Mouse (Mus musculus) limb, embryonic 10.5 days (tissue): ENCODE data around the gene Exph5. TPM values are rescaled to one million over a fixed set of nuclear protein-coding genes. Genes with fewer than 3 reads are reported as not detected.

Experiments
- DNase-seq: peaks from one replicate; pipeline ENCODE4 v3.0.0-alpha.2; 2017; ENCODE audit warnings: low spot score
- H3K27ac ChIP-seq: fragments of 300-500 bp; sonication (generic); 2 replicates; pipeline ENCODE4 v1.5.1; 2016; ENCODE audit warnings: mild to moderate bottlenecking
- H3K27me3 ChIP-seq: fragments of 300-500 bp; sonication (generic); 2 replicates; pipeline ENCODE4 v1.6.1; 2016; ENCODE audit warnings: low read depth, mild to moderate bottlenecking; ENCODE audit not compliant: poor library complexity, severe bottlenecking
- H3K36me3 ChIP-seq: fragments of 300-500 bp; sonication (generic); 2 replicates; pipeline ENCODE4 v1.6.1; 2016; ENCODE audit warnings: mild to moderate bottlenecking, moderate library complexity
- H3K4me1 ChIP-seq: fragments of 300-500 bp; sonication (generic); 2 replicates; pipeline ENCODE4 v1.6.1; 2016
- H3K4me3 ChIP-seq: fragments of 300-500 bp; sonication (generic); 2 replicates; pipeline ENCODE4 v1.5.1; 2016; ENCODE audit warnings: mild to moderate bottlenecking, moderate library complexity
- H3K9me3 ChIP-seq: fragments of 300-500 bp; sonication (generic); replicated peaks from 2 replicates; pipeline ENCODE4 v1.6.1; 2016; ENCODE audit warnings: mild to moderate bottlenecking
- WGBS: fragments of 180-500 bp; shearing (Covaris S2); methylation state at CpG from one replicate; pipeline ENCODE4 v1.1.7; 2016; 5-methylcytosine and 5-hydroxymethylcytosine counted together
- polyA plus RNA-seq: library from polyadenylated mRNA; unstranded; fragments of >200 nt; fragmentation: Nextera tagmentation; extraction: Ambion mirVana; gene quantifications from 2 replicates; pipeline ENCODE4 v1.2.1, GENCODE M21; 2016

Exph5 gene
- polyA plus RNA-seq, 1 experiment from 2014 or later: 1.2 TPM

GRCm38 (mm10) chr9:53383951-53384866 lies 82.7 kb downstream of the Exph5 start, which contains the start of gene Kdelc2:
Gene Kdelc2 (plus strand): TSS chr9:53384025.
- Histone ChIP-seq H3K27me3 (no peaks in the 10 kb centered on the region), H3K9me3 (no peaks in the 10 kb centered on the region), H3K36me3 (no peaks in the 10 kb centered on the region), H3K27ac (peak within 1 kb of the TSS; percentile 97), H3K4me1 (peaks cover 15% of the 10 kb centered on the region), H3K4me3 (peak within 1 kb of the TSS; percentile 84)
- peak; percentile 84 for DNase-seq
- WGBS: under 1% methylated on average over 75 of the region's 75 CpGs

DNA sequence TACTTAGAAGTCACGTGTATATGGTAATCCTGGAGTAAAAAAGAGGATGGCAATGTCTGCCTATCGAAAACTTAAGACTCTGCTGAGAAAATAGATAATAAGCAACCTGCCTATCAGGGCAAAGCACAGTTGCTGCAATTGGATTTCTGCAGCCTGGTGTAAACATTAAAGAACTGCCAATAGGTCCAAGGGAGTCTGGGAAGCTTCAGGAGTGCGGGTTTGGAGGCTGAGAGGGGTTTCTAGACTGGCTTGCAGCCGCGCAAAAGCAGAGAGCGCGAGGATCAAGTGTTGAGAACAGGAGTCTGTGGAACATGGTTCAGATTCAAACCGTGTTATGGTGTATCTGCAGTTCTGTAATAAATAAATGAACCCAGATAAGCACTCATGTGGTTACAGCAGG lies 83.4 kb downstream of the Exph5 start:
- Histone ChIP-seq H3K4me1 (peaks cover 15% of the 10 kb centered on the region), H3K27me3 (no peaks in the 10 kb centered on the region), H3K9me3 (no peaks in the 10 kb centered on the region), H3K36me3 (no peaks in the 10 kb centered on the region), H3K27ac (peak overlapping the region; percentile 97), H3K4me3 (peak overlapping the region; percentile 84)
- no peak for DNase-seq
- 23% methylated on average over 8 of the region's 8 CpGs for WGBS

GRCm38 (mm10) chr9:53387431-53387830 lies 86.0 kb downstream of the Exph5 start:
- Histone ChIP-seq H3K4me3 (no peak overlapping the region), H3K9me3 (no peaks in the 10 kb centered on the region), H3K36me3 (no peaks in the 10 kb centered on the region), H3K27me3 (no peaks in the 10 kb centered on the region), H3K4me1 (peaks cover 15% of the 10 kb centered on the region), H3K27ac (no peak overlapping the region)
- no peak for DNase-seq
- 73% methylated on average over 2 of the region's 2 CpGs for WGBS

DNA sequence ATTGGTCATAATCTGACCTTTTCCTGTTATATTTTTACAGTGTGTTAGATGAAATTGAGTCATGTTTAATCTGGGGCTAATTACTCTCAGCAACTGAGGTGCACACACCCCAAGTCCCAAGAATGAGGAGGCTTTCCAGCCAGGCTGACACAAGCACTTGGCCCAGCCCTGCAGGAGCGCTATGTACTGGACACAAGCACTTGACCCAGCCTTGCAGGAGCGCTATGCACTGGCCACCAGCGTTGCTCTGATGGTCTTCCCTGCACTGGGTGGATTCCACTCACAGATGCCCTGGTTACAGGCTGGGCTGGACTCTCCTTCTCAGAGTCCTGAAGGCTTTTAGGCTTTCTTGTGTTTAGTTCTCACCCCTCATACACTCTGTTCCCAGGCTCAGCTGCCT lies 87.6 kb downstream of the Exph5 start:
- no peak for DNase-seq
- peaks cover 11% of the 10 kb centered on the region for H3K4me1 ChIP-seq
- 92% methylated on average over 3 of the region's 3 CpGs for WGBS
- H3K4me3 ChIP-seq: no peak overlapping the region
- no peaks in the 10 kb centered on the region for H3K9me3 ChIP-seq
- H3K27ac ChIP-seq: no peak overlapping the region
- H3K36me3 ChIP-seq: no peaks in the 10 kb centered on the region
- H3K27me3 ChIP-seq: no peaks in the 10 kb centered on the region

- H3K4me1 ChIP-seq: peaks cover 3% of the 10 kb centered on the region
- no peaks in the 10 kb centered on the region for H3K36me3 ChIP-seq
- H3K27me3 ChIP-seq: no peaks in the 10 kb centered on the region
Measured at GRCm38 (mm10) chr9:53390136-53390535, 88.7 kb downstream of the Exph5 start.

DNA sequence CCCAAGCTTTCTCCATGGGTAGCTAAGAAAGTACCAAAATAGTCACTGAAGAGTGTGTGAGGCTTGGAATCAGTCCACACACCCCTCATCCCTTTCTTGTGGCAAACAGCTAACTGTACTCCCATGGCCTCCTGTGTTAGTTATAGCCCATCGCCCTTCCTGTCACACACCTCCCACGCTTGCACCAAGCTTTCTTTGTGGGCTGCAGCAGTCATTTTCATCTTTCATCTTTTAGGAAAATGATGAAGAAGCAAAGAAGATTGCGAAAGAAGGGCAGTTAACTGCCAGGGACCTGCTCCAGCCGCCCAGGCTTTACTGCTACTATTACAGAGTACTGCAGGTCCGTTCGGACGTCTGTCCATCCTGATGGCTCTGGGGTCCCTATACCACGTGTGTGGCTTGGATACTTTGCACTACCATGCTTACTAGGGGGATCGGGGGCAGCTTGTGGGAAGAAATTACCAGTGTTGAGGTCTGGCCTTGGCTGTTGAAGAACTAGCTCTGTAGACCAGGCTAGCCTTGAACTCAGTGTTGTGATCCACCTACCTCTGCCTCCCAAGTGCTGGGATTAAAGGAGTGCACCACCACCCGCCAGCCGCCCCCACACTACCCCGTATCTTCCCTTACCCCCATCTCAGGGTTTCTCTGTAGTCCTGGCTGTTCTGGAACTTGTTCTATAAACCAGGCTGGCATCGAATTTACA lies 96.4 kb downstream of the Exph5 start:
- 82% methylated on average over 13 of the region's 13 CpGs for WGBS

More at GRCm38 (mm10) chr9:53390136-53390535, 88.7 kb downstream of the Exph5 start:
- no peaks in the 10 kb centered on the region for H3K9me3 ChIP-seq
- DNase-seq: no peak
- H3K4me3 ChIP-seq: no peak overlapping the region
- WGBS: 84% methylated on average over 7 of the region's 7 CpGs
- H3K27ac ChIP-seq: no peak overlapping the region

GRCm38 (mm10) chr9:53398388-53398700 lies 96.9 kb downstream of the Exph5 start:
- H3K27ac ChIP-seq: no peak overlapping the region
- no peaks in the 10 kb centered on the region for H3K27me3 ChIP-seq
- H3K4me3 ChIP-seq: no peak overlapping the region
- peak; percentile 68 for DNase-seq
- 10% methylated on average over 5 of the region's 5 CpGs for WGBS
- H3K36me3 ChIP-seq: no peaks in the 10 kb centered on the region
- H3K9me3 ChIP-seq: no peaks in the 10 kb centered on the region
- peaks cover 14% of the 10 kb centered on the region for H3K4me1 ChIP-seq

More for the DNA sequence above, 96.4 kb downstream of the Exph5 start:
- Histone ChIP-seq H3K4me3 (no peak overlapping the region), H3K4me1 (peaks cover 11% of the 10 kb centered on the region), H3K27ac (no peak overlapping the region), H3K9me3 (no peaks in the 10 kb centered on the region), H3K36me3 (no peaks in the 10 kb centered on the region), H3K27me3 (no peaks in the 10 kb centered on the region)
- no peak for DNase-seq

DNA sequence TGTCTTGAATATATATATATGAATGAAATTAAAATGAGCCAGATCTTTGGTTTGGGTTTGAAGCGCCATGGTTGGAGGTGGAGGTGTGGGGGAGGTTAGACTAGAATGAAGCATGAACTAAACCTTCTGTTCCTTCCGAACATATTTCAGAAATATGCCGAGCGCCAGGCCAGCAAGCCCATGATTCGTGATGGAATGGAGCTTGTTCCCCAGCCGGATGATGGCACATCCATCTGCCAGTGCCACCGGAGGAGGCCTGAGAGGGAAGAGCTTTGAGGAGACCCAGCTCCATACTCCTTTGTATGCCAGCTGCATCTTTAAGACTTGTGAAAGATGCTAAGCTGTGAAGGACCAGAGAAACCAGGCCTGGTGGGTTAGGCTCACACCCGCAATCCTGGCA lies 98.1 kb downstream of the Exph5 start:
- no peak for DNase-seq
- WGBS: 95% methylated on average over 8 of the region's 8 CpGs
- no peak overlapping the region for H3K27ac ChIP-seq
- H3K27me3 ChIP-seq: no peaks in the 10 kb centered on the region
- peaks cover 14% of the 10 kb centered on the region for H3K4me1 ChIP-seq
- no peaks in the 10 kb centered on the region for H3K36me3 ChIP-seq
- no peak overlapping the region for H3K4me3 ChIP-seq
- H3K9me3 ChIP-seq: no peaks in the 10 kb centered on the region

DNA sequence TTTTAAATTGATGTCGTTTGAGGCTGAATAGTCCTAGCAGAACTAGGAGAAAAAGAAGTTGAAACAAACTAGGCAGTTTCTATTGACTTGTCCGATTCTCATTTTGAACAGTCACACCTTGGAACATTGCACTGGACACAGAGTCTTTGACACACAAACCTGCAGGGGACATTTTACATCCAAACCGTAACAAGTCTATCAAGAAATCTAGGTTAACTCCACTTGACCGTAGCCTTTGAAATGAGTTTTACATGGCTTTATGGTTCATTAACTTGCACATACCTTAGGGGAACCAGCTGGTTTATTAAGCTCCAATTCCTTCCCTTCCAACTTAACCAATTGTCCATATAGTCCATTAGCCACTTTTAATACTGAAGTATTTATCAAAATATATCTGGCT lies 99.2 kb downstream of the Exph5 start:
- Histone ChIP-seq H3K36me3 (no peaks in the 10 kb centered on the region), H3K9me3 (no peaks in the 10 kb centered on the region), H3K27me3 (no peaks in the 10 kb centered on the region), H3K4me3 (no peak overlapping the region), H3K4me1 (peaks cover 20% of the 10 kb centered on the region), H3K27ac (no peak overlapping the region)
- WGBS: 94% methylated on average over 4 of the region's 4 CpGs
- no peak for DNase-seq

DNA sequence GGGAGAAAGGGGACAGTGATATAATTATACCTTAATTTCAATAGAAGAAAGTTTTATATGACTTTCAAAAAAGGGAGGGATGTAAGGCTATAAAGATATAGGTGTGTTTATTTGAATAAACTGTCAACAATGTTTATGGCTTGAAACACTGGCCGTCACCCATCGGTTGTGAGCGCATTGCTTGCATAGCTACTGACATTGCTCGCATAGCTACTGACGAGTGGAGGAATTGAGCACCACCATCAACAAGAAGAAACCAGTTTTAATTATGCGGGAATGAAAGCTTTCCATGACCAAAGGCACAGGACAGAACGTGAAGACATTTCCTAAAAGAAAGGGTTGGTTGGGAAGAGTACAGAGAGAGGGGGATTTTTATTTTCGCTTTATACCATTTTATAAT lies 99.7 kb downstream of the Exph5 start:
- Histone ChIP-seq H3K27me3 (no peaks in the 10 kb centered on the region), H3K36me3 (no peaks in the 10 kb centered on the region), H3K27ac (no peak overlapping the region), H3K9me3 (no peaks in the 10 kb centered on the region), H3K4me1 (peaks cover 24% of the 10 kb centered on the region), H3K4me3 (no peak overlapping the region)
- 91% methylated on average over 8 of the region's 8 CpGs for WGBS
- no peak for DNase-seq

DNA sequence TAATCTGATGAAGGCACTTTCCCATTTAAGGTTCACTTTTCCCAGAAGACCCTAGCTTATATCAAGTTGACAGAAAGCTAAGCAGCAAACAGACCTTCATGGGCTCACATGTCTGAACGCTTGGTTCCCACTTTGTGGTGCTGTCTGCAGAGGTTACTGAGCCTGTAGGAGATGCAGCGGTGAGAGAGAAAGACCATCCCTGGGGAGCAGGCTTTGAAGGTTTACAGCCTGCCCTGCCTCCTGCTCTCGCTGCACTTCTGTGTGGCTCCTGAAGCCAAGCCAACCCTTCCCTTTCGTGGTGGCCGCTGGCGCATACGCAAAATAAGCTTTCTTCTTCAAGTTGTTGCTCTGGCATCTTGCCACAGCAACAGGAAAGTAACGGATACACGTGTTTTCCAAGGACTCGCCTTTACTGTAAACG lies 100.8 kb downstream of the Exph5 start, which contains the start of gene 4930550C14Rik:
Gene 4930550C14Rik, plus strand, starts transcription at position 35 of the 421 bp plus-strand sequence.
- DNase-seq: no peak
- Histone ChIP-seq H3K4me3 (no peak within 1 kb of the TSS), H3K27ac (peak within 1 kb of the TSS; percentile 56), H3K27me3 (no peaks in the 10 kb centered on the region), H3K4me1 (peaks cover 25% of the 10 kb centered on the region), H3K9me3 (no peaks in the 10 kb centered on the region), H3K36me3 (no peaks in the 10 kb centered on the region)
- 15% methylated on average over 11 of the region's 11 CpGs for WGBS

- H3K4me1 ChIP-seq: peaks cover 25% of the 10 kb centered on the region
- DNase-seq: no peak
- 0 out of 2 replicates have a peak overlapping the region, but pooled peaks have one; percentile 56 for H3K27ac ChIP-seq
- WGBS: 65% methylated on average over 8 of the region's 8 CpGs
- H3K27me3 ChIP-seq: no peaks in the 10 kb centered on the region
- H3K9me3 ChIP-seq: no peaks in the 10 kb centered on the region
- no peak overlapping the region for H3K4me3 ChIP-seq
- no peaks in the 10 kb centered on the region for H3K36me3 ChIP-seq
Measured at GRCm38 (mm10) chr9:53402991-53403390, 101.5 kb downstream of the Exph5 start.
